Mouse (Mus musculus): ENCODE measurements around the gene Pipox.

GRCm38 (mm10) chr11:77901775-77902355, 8.0 kb upstream of the Pipox start:
- TF ChIP-seq MAFK (IDR thresholded peaks at IDR 0.05; ENCODE audit: insufficient read depth, low read depth, low read length) (no peak), HCFC1 (IDR thresholded peaks at IDR 0.05; ENCODE audit: borderline replicate concordance, insufficient read depth, low read length) (no peak), ZC3H11A (IDR thresholded peaks at IDR 0.05; ENCODE audit: borderline replicate concordance, low read depth, low read length) (no peak)
